Mouse (Mus musculus): Measurements from ENCODE around the gene Fbl. TPM values are rescaled to one million over a fixed set of nuclear protein-coding genes. Genes with fewer than 3 reads are reported as not detected.
"Not testable (repeated sequence)": the region's sequence is repeated elsewhere in the genome, so short reads cannot be mapped to it uniquely, and the experiment has no call there.

The Fbl gene
- polyA plus RNA-seq, 1 experiment from 2014 or later = 181 TPM

DNA sequence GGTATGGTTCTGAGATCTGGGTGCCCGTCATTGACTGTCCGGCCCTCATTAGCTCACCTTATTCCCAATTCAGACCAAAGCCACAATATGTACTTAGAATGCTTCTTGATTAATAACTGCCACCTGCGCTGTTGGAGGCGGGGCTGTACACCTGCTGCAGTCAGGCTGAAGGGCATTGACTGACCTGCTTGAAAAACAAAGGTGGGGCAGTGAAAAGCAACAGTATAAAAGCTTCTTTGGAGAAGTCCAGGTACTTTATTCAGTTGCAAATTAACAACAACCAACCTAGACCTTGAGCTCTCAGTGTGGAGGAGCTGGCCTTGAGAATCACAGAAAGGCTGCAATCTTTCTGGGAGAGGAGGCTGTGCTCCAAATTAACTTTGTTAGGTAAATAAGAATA is 57.9 kb downstream of the Fbl start:
- not testable (repeated sequence) for H3K27me3 ChIP-seq (replicated peaks; ENCODE audit: low read depth, poor library complexity, severe bottlenecking); H3K4me1 ChIP-seq; H3K4me3 ChIP-seq; H3K36me3 ChIP-seq (replicated peaks); DNase-seq (ENCODE audit: low spot score); H3K27ac ChIP-seq (replicated peaks)
- H3K9me3 ChIP-seq = peaks cover 15% of the 10 kb centered on the region
- WGBS = 89% methylated on average over 4 of the region's 4 CpGs

Other genes with a start within 250 kb of the Fbl start
- 9.8 and 10.9 TPM in 2 replicates for gene Zfp974, start 240.2 kb upstream of the Fbl start, polyA plus RNA-seq (2016; fragmentation: Nextera tagmentation; extraction: Ambion mirVana)
- gene Zfp780b, start 190.5 kb upstream of the Fbl start, polyA plus RNA-seq (2016; fragmentation: Nextera tagmentation; extraction: Ambion mirVana) = 21.5 and 22.2 TPM in 2 replicates
- gene Zfp850, start 155.6 kb upstream of the Fbl start, polyA plus RNA-seq (2016; fragmentation: Nextera tagmentation; extraction: Ambion mirVana) = 8.4 and 10.5 TPM in 2 replicates
- gene Psmc4, start 119.6 kb upstream of the Fbl start, polyA plus RNA-seq (2016; fragmentation: Nextera tagmentation; extraction: Ambion mirVana) = 416 and 431 TPM in 2 replicates
- gene Fcgbp, start 98.5 kb upstream of the Fbl start, polyA plus RNA-seq (2016; fragmentation: Nextera tagmentation; extraction: Ambion mirVana) = 0.30 and 0.88 TPM in 2 replicates
- 0.03 and 0.06 TPM in 2 replicates for gene 9530053A07Rik, start 40.2 kb upstream of the Fbl start, polyA plus RNA-seq (2016; fragmentation: Nextera tagmentation; extraction: Ambion mirVana)
- 16.6 TPM in 2 replicates for gene Dyrk1b, start 9.8 kb downstream of the Fbl start, polyA plus RNA-seq (2016; fragmentation: Nextera tagmentation; extraction: Ambion mirVana)
- 2.0 and 2.7 TPM in 2 replicates for gene Eid2, start 98.2 kb downstream of the Fbl start, polyA plus RNA-seq (2016; fragmentation: Nextera tagmentation; extraction: Ambion mirVana)
- 9.3 and 9.7 TPM in 2 replicates for gene Eid2b, start 108.0 kb downstream of the Fbl start, polyA plus RNA-seq (2016; fragmentation: Nextera tagmentation; extraction: Ambion mirVana)
- 0.18 and 0.49 TPM in 2 replicates for gene Selenov, start 121.5 kb downstream of the Fbl start, polyA plus RNA-seq (2016; fragmentation: Nextera tagmentation; extraction: Ambion mirVana)
- gene Dll3, start 132.5 kb downstream of the Fbl start, polyA plus RNA-seq (2016; fragmentation: Nextera tagmentation; extraction: Ambion mirVana) = 7.3 and 13.9 TPM in 2 replicates
- 215 and 243 TPM in 2 replicates for gene Timm50, start 142.4 kb downstream of the Fbl start, polyA plus RNA-seq (2016; fragmentation: Nextera tagmentation; extraction: Ambion mirVana)
- 122 and 124 TPM in 2 replicates for gene Supt5, start 169.0 kb downstream of the Fbl start, polyA plus RNA-seq (2016; fragmentation: Nextera tagmentation; extraction: Ambion mirVana)
- gene Rps16, start 180.9 kb downstream of the Fbl start, polyA plus RNA-seq (2016; fragmentation: Nextera tagmentation; extraction: Ambion mirVana) = 1,023 and 1,043 TPM in 2 replicates
- gene Plekhg2, start 202.9 kb downstream of the Fbl start, polyA plus RNA-seq (2016; fragmentation: Nextera tagmentation; extraction: Ambion mirVana) = 93.4 and 101 TPM in 2 replicates
- gene Zfp36, start 210.5 kb downstream of the Fbl start, polyA plus RNA-seq (2016; fragmentation: Nextera tagmentation; extraction: Ambion mirVana) = 5.6 and 5.7 TPM in 2 replicates
- 61.9 and 62.6 TPM in 2 replicates for gene Med29, start 223.0 kb downstream of the Fbl start, polyA plus RNA-seq (2016; fragmentation: Nextera tagmentation; extraction: Ambion mirVana)
- 88.3 and 89.0 TPM in 2 replicates for gene Paf1, start 223.2 kb downstream of the Fbl start, polyA plus RNA-seq (2016; fragmentation: Nextera tagmentation; extraction: Ambion mirVana)